Mouse (Mus musculus) brain, embryonic 14.5 days (tissue): Measurements from ENCODE around the gene Glyctk.

Experiments
- CTCF ChIP-seq: fragments of 200-500 bp; IDR thresholded peaks from 2 replicates; pipeline ENCODE4 v1.5.1; 2012; ENCODE audit warnings: inconsistent platforms, mild to moderate bottlenecking, moderate library complexity, borderline replicate concordance; ENCODE audit not compliant: insufficient read depth, insufficient read length; ENCODE audit errors: extremely low read depth
- POLR2A ChIP-seq: fragments of 200-500 bp; IDR thresholded peaks from 2 replicates; pipeline ENCODE4 v1.6.1; 2012; ENCODE audit warnings: mild to moderate bottlenecking, inconsistent platforms, borderline replicate concordance; ENCODE audit not compliant: poor library complexity, insufficient read depth, insufficient read length, severe bottlenecking; ENCODE audit errors: extremely low read depth

GRCm38 (mm10) chr9:106167703-106168102, 9.8 kb upstream of the Glyctk start:
- TF ChIP-seq POLR2A (no peak), CTCF (no peak)
